Mouse (Mus musculus) G1E-ER4 (cell line): ENCODE results near the gene Tuba3a. TPM values are rescaled to one million over a fixed set of nuclear protein-coding genes. Genes with fewer than 3 reads are reported as not detected.

Source experiments
- GATA1 ChIP-seq: IDR thresholded peaks from one replicate; pipeline ENCODE4 v1.8.0; 2012; ENCODE audit warnings: low read length, inconsistent platforms
- polyA plus RNA-seq: library from polyadenylated mRNA; stranded (reverse); fragments of >175 nt; gene quantifications from 2 replicates; pipeline ENCODE4 v1.2.3, GENCODE M21; 2012

Gene Tuba3a
- not detected in 2 replicates for polyA plus RNA-seq

- no peak for TF ChIP-seq GATA1
Measured at GRCm38 (mm10) chr6:125285890-125286289, at the start of gene Tuba3a. Tuba3a (minus strand) TSS chr6:125286042.

- no peak for TF ChIP-seq GATA1
Measured at GRCm38 (mm10) chr6:125334356-125334755, 48.5 kb upstream of the Tuba3a start.

- TF ChIP-seq GATA1: no peak
Measured at GRCm38 (mm10) chr6:125333112-125333899, 47.5 kb upstream of the Tuba3a start.

DNA sequence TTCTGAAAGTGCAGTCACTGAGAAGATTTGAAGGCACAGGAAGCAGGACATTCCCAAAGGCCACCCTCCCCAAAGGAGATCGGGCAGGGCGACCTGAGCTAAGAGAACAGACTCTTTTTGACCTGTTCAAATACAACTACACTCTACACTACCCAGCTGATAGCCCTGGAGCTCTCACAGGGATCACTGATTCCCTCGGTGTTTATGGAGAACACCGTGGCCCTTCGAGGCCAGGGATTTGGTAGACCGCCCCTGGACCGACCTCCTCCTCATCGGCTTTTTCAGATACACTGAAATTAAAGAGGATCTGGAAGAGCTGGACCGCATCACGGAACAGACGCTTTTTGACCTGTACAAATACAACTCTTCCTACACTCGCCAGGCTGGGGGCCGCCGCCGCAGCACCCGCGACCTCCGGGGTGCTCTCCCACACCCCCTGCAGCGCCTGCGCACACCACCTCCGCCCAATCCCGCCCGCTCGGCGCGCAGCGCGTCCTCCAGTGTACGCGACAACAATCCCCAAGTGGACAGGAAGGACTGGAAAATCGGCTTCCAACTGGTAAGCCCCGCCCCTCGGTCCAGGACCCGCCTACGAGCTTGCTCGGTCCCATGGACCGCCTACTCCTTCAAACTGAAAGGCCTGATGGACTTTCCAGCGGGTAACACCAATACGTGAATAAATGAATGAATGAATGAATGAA is 44.9 kb upstream of the Tuba3a start:
- TF ChIP-seq GATA1: no peak

GRCm38 (mm10) chr6:125328243-125328642 is 42.4 kb upstream of the Tuba3a start:
- no peak for TF ChIP-seq GATA1

- TF ChIP-seq GATA1: no peak
Measured at GRCm38 (mm10) chr6:125325337-125325736, 39.5 kb upstream of the Tuba3a start.

- no peak for TF ChIP-seq GATA1
Measured at GRCm38 (mm10) chr6:125323547-125323946, 37.7 kb upstream of the Tuba3a start.

- TF ChIP-seq GATA1: no peak
Measured at GRCm38 (mm10) chr6:125322794-125323193, 37.0 kb upstream of the Tuba3a start.

DNA sequence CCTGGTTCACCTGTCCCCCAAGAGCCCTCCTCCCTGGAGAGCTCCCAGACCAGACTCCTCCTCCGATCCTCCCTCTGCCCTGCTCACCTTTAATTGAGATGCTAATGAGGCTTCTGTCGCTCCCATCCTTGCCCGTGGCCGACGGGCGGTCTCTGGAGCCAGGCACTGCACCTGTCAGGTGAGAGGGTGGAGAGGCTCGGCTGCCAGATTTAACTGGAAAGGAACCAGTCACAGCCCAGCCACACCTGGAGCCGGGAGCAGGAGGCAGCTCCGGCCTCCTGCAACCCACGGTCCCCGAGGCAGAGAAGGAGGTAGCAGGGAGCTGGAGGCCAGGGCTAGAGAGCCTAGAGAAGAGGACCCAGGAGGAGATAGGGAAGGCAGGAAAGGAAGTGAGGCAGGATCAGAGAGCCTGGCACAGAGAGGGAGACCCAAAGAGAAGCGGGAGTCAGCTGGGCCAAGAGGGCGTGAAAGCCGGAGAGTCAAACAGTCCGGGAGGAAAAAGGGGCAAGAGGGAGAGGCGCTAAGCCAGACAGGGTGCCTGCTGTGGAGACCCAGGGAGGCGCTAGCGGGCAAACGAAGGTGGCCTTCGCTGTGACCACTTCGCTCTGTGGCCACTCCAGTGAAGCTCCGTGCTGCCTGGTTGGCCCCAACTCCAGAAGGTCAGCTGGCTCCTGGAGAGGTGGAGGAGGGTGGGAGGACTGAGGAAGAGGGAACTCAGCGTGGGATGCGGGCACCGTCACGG is 35.4 kb upstream of the Tuba3a start:
- no peak for TF ChIP-seq GATA1

- TF ChIP-seq GATA1: no peak
Measured at GRCm38 (mm10) chr6:125320323-125320722, 34.5 kb upstream of the Tuba3a start, which contains the start of gene Scnn1a. Scnn1a (plus strand) TSS chr6:125320659.

DNA sequence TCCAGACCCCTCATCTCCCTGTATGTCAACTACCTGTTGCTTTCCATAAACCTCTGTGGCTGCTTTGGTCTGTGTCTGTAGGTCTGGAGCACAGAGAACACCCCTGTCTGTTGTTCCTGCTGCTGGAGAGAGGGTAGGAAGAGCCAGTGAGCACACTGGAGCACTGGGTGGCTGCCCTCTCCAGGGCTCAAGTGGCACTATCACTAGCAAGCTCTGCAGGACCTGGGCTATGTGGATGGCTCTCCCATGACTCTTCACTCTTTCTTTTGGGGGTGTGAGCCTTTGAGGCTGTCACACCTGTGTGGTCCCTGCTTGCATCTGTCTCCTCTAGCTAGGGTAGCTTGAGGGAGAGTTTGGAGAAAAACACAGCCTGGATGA is 34.1 kb upstream of the Tuba3a start:
- TF ChIP-seq GATA1: no peak

DNA sequence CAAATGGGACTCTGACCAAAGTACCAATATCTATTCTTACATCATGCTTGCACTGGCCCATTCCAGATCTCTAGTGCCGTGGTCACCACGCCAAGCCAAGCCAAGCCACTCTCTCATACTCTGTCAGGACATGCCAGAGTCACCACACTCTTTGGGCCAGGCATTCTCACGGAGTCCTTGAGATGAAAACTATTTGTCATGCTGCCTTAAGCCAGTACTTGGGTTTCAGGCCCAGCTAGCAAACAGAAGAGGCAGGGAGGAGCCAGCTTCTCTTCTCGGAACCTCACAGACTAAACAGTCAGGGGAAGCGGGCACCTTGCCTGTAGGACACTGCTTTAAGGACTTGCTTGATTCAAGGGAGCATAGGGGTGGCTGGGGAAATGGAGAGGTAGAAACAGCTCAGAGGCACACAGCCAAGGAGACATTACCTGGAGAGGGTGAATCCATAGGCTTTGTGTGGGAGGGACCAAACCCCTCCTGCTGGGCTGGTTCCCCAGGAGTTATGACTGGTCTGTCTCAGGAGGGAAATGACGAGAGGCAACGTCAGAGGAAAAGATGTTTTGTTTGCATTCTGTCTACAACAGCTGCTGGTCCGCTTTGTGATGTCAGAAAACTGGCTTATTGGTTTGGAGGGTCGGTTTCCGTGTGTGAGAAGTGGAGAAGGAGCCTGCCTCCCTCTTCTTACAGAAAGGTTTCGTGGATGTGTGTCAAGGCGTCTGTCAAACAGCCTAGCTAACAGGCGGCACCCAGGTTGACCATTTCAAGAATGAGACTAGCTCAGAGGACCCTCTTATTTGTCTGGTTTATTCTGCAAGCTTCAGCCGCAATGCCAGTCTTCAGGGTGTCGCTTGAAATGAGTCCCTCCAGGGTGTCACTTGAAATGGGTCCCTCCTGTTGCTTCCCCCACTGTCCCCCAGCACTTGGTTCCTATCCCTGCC is 33.4 kb upstream of the Tuba3a start:
- no peak for TF ChIP-seq GATA1

- no peak for TF ChIP-seq GATA1
Measured at GRCm38 (mm10) chr6:125317077-125317476, 31.2 kb upstream of the Tuba3a start.

- TF ChIP-seq GATA1: no peak
Measured at GRCm38 (mm10) chr6:125314746-125315145, 28.9 kb upstream of the Tuba3a start.

DNA sequence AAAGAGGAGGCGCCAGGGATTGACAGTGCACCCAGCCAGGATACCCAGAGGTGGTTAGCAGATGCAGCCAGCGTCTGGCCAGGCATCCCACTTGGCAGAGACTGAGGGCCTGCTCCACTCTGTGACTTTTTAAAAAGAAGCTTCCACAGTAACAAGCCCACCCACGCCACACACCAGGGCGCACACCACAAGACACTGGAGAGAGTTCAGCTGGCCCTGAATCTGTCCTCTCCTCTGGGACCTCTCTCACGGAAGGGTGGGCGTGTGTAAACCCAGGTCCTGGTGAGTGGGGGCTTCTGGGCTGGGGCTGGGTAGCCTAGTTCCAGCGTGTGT is 28.4 kb upstream of the Tuba3a start:
- TF ChIP-seq GATA1: no peak
